Comparison of ENCODE assay signal across 10 mouse cellular contexts in the genomic region with DNA sequence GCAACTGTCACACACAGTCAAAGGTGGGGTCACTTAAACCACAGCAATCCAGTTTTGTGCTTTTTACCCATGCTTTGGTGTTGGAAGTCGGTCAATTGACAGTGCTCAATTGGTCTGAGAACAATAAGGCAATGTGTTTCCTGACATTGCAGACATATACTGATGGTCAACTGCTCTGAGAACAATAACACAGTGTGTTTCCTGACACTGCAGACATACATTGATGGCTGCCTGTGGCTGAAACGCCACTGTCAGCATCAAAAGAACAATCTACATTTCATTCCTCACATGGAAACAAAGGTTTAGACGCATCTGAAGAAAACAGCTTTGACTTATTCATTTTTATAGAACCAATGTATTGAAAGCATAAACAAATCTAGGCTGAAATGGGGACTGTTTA.
"Had no signal": no experiment of that assay in that cellular context is flagged by ENCODE, and none has a peak within 500 bp of the region (broad histone marks: within the 10 kb centered on the region; RNA-seq: fewer than 3 reads in every experiment).

No protein-coding gene starts in this region.

- H3K4me1 ChIP-seq: liver, embryonic 12.5 days; midbrain, embryonic 12.5 days had no signal

- H3K9ac ChIP-seq: limb, embryonic 15.5 days; liver, embryonic 12.5 days; midbrain, embryonic 12.5 days had no signal

- DNase-seq: kidney, adult 2 months; kidney, postnatal 36 days; layer of hippocampus, adult 9-11 months; layer of hippocampus, postnatal 36 days; thymus, adult 18-20 months; thymus, postnatal 14 days had no signal

- H3K9me3 ChIP-seq: limb, embryonic 15.5 days; liver, embryonic 12.5 days; midbrain, embryonic 12.5 days had no signal

- H3K4me2 ChIP-seq: limb, embryonic 15.5 days; liver, embryonic 12.5 days; midbrain, embryonic 12.5 days had no signal

- ATAC-seq: liver, embryonic 12.5 days had no signal

- H3K27me3 ChIP-seq: limb, embryonic 15.5 days; liver, embryonic 12.5 days; midbrain, embryonic 12.5 days had no signal

- H3K27ac ChIP-seq: kidney, postnatal 0 days; limb, embryonic 15.5 days; liver, embryonic 12.5 days; midbrain, embryonic 12.5 days had no signal

- H3K4me3 ChIP-seq: limb, embryonic 15.5 days; liver, embryonic 12.5 days; midbrain, embryonic 12.5 days had no signal

- H3K36me3 ChIP-seq: limb, embryonic 15.5 days; liver, embryonic 12.5 days; midbrain, embryonic 12.5 days had no signal
